Mouse (Mus musculus) hindbrain, embryonic 13.5 days (tissue): ENCODE data around the gene Tpst1. TPM values are rescaled to one million over a fixed set of nuclear protein-coding genes. Genes with fewer than 3 reads are reported as not detected.

Source experiments
- ATAC-seq: fragments of 200-750 bp; cut with Nextera tagmentation; 2 replicates; pipeline ENCODE4 v1.8.0; 2017; ENCODE audit warnings: moderate TSS enrichment; ENCODE audit not compliant: low FRiP score
- H3K27ac ChIP-seq: fragments of 300-500 bp; sonication (generic); 2 replicates; pipeline ENCODE4 v1.5.1; 2015; ENCODE audit warnings: inconsistent platforms, mild to moderate bottlenecking, moderate library complexity
- H3K27me3 ChIP-seq: fragments of 300-500 bp; sonication (generic); 2 replicates; pipeline ENCODE4 v1.6.1; 2015; ENCODE audit warnings: mild to moderate bottlenecking, inconsistent platforms
- H3K36me3 ChIP-seq: fragments of 300-500 bp; sonication (generic); 2 replicates; pipeline ENCODE4 v1.6.1; 2015; ENCODE audit warnings: mild to moderate bottlenecking, inconsistent platforms
- H3K4me1 ChIP-seq: fragments of 300-500 bp; sonication (generic); replicated peaks from 2 replicates; pipeline ENCODE4 v1.6.1; 2015; ENCODE audit warnings: inconsistent platforms
- H3K4me2 ChIP-seq: fragments of 300-500 bp; sonication (generic); 2 replicates; pipeline ENCODE4 v1.6.1; 2015; ENCODE audit warnings: inconsistent platforms, mild to moderate bottlenecking, moderate library complexity
- H3K4me3 ChIP-seq: fragments of 300-500 bp; sonication (generic); 2 replicates; pipeline ENCODE4 v1.5.1; 2015; ENCODE audit warnings: mild to moderate bottlenecking, inconsistent platforms
- H3K9ac ChIP-seq: fragments of 300-500 bp; sonication (generic); 2 replicates; pipeline ENCODE4 v1.6.1; 2015; ENCODE audit warnings: mild to moderate bottlenecking, inconsistent platforms
- H3K9me3 ChIP-seq: fragments of 300-500 bp; sonication (generic); 2 replicates; pipeline ENCODE4 v1.6.1; 2016; ENCODE audit warnings: inconsistent platforms
- WGBS: fragments of 180-500 bp; shearing (Covaris S2); methylation state at CpG from one replicate; pipeline ENCODE4 v1.1.7; 2015; 5-methylcytosine and 5-hydroxymethylcytosine counted together
- polyA plus RNA-seq: library from polyadenylated mRNA; unstranded; fragments of >200 nt; fragmentation: Nextera tagmentation; extraction: Ambion mirVana; gene quantifications from 2 replicates; pipeline ENCODE4 v1.2.1, GENCODE M21; 2015

The Tpst1 gene
- polyA plus RNA-seq, 1 experiment from 2014 or later = 52.5 TPM

GRCm38 (mm10) chr5:130185312-130185711 lies 112.2 kb downstream of the Tpst1 start:
- WGBS = 91% methylated on average over 6 of the region's 6 CpGs
- no peak overlapping the region for H3K4me3 ChIP-seq
- no peak overlapping the region for H3K4me2 ChIP-seq
- no peaks in the 10 kb centered on the region for H3K27me3 ChIP-seq
- H3K9ac ChIP-seq = no peak overlapping the region
- no peak overlapping the region for H3K27ac ChIP-seq
- H3K36me3 ChIP-seq = peaks cover 17% of the 10 kb centered on the region
- no peaks in the 10 kb centered on the region for H3K9me3 ChIP-seq
- no peak for ATAC-seq
- peaks cover 14% of the 10 kb centered on the region for H3K4me1 ChIP-seq

Other genes with a start within 250 kb of the Tpst1 start
- 31.7 and 37.8 TPM in 2 replicates for gene Sumf2, start 226.3 kb upstream of the Tpst1 start, polyA plus RNA-seq
- 858 and 885 TPM in 2 replicates for gene Chchd2, start 185.9 kb upstream of the Tpst1 start, polyA plus RNA-seq
- gene Zbed5, start 177.6 kb upstream of the Tpst1 start, polyA plus RNA-seq = 14.6 and 15.1 TPM in 2 replicates
- 0.30 and 0.40 TPM in 2 replicates for gene Phkg1, start 174.8 kb upstream of the Tpst1 start, polyA plus RNA-seq
- 7.4 and 7.7 TPM in 2 replicates for gene Nupr1l, start 164.8 kb upstream of the Tpst1 start, polyA plus RNA-seq
- 31.1 and 32.5 TPM in 2 replicates for gene Vkorc1l1, start 131.4 kb upstream of the Tpst1 start, polyA plus RNA-seq
- gene Gusb, start 70.3 kb upstream of the Tpst1 start, polyA plus RNA-seq = 28.9 and 31.9 TPM in 2 replicates
- gene Asl, start 44.1 kb upstream of the Tpst1 start, polyA plus RNA-seq = 31.3 and 40.2 TPM in 2 replicates
- 78.7 and 82.4 TPM in 2 replicates for gene Crcp, start 44.0 kb upstream of the Tpst1 start, polyA plus RNA-seq
- 13.2 and 13.7 TPM in 2 replicates for gene Kctd7, start 71.5 kb downstream of the Tpst1 start, polyA plus RNA-seq
- gene Rabgef1, start 98.5 kb downstream of the Tpst1 start, polyA plus RNA-seq = 40.6 and 40.8 TPM in 2 replicates
- 23.0 and 25.5 TPM in 2 replicates for gene Tmem248, start 143.8 kb downstream of the Tpst1 start, polyA plus RNA-seq
- 62.0 and 69.1 TPM in 2 replicates for gene Sbds, start 182.2 kb downstream of the Tpst1 start, polyA plus RNA-seq
- 24.6 and 25.8 TPM in 2 replicates for gene Tyw1, start 182.3 kb downstream of the Tpst1 start, polyA plus RNA-seq